21 mouse cellular contexts compared by ENCODE assay signal in genomic region chr11:58499290-58499689, GRCm38 (mm10). TPM values are rescaled to one million over a fixed set of nuclear protein-coding genes. Genes with fewer than 3 reads are reported as not detected.
DNase-seq lines count a peak whose midpoint lies in the region; ATAC-seq and TF ChIP-seq lines count a peak whose summit lies in the region.
"Had no signal": no experiment of that assay in that cellular context is flagged by ENCODE, and none has a peak within 500 bp of the region (broad histone marks: within the 10 kb centered on the region; RNA-seq: fewer than 3 reads in every experiment).

No protein-coding gene starts in this region.

- H3K4me1 ChIP-seq in forebrain, postnatal 0 days (ENCODE audit: insufficient read depth): no peaks in the 10 kb centered on the region
- H3K4me1 ChIP-seq in forebrain, embryonic 15.5 days: no peaks in the 10 kb centered on the region
- no peaks in the 10 kb centered on the region for H3K4me1 ChIP-seq in CH12.LX (ENCODE audit: control insufficient read depth in 1 of 2, insufficient read depth in 2 of 2)
- no peaks in the 10 kb centered on the region for H3K4me1 ChIP-seq in cortical plate, adult 2 months (ENCODE audit: control insufficient read depth, insufficient read depth, low read length)
- H3K4me1 ChIP-seq: heart, embryonic 15.5 days; midbrain, embryonic 15.5 days; neural tube, embryonic 15.5 days had no signal

- TF ChIP-seq RAD21 in CH12.LX (IDR thresholded peaks at IDR 0.05; ENCODE audit: low read depth, low read length): peak; percentile 76

- no peaks in the 10 kb centered on the region for H3K36me3 ChIP-seq in forebrain, postnatal 0 days (ENCODE audit: insufficient read depth)
- H3K36me3 ChIP-seq in forebrain, embryonic 15.5 days: no peaks in the 10 kb centered on the region
- no peaks in the 10 kb centered on the region for H3K36me3 ChIP-seq in CH12.LX (replicated peaks in 1 of 2; ENCODE audit: control insufficient read depth in 1 of 2, insufficient read depth in 1 of 2, low read length in 1 of 2)
- H3K36me3 ChIP-seq: heart, embryonic 15.5 days; midbrain, embryonic 15.5 days; neural tube, embryonic 15.5 days had no signal

- no peak overlapping the region for H3K27ac ChIP-seq in forebrain, postnatal 0 days (ENCODE audit: low read depth, low read length)
- H3K27ac ChIP-seq in forebrain, embryonic 15.5 days (replicated peaks): no peak overlapping the region
- no peak overlapping the region for H3K27ac ChIP-seq in CH12.LX (ENCODE audit: insufficient read depth, low read depth)
- H3K27ac ChIP-seq in cortical plate, adult 2 months (ENCODE audit: insufficient read depth, low read length): no peak overlapping the region
- H3K27ac ChIP-seq: heart, embryonic 15.5 days; midbrain, embryonic 15.5 days; neural tube, embryonic 15.5 days had no signal

- H3K9me3 ChIP-seq in forebrain, postnatal 0 days (ENCODE audit: low read length): no peaks in the 10 kb centered on the region
- no peaks in the 10 kb centered on the region for H3K9me3 ChIP-seq in forebrain, embryonic 15.5 days
- H3K9me3 ChIP-seq in CH12.LX (replicated peaks; ENCODE audit: low read length): peaks cover 3% of the 10 kb centered on the region
- H3K9me3 ChIP-seq: heart, embryonic 15.5 days; midbrain, embryonic 15.5 days; neural tube, embryonic 15.5 days had no signal

- ATAC-seq in forebrain, postnatal 0 days: peak; percentile 54; the same call in 1 of the 2 replicates
- ATAC-seq in forebrain, embryonic 15.5 days (replicated peaks): no peak
- ATAC-seq in inflammation-experienced regulatory T-cells, adult 6 months: no peak
- ATAC-seq: CD4-positive, CD25-positive, alpha-beta regulatory T cell, adult 4 months; midbrain, embryonic 15.5 days had no signal

- in situ Hi-C loops in CH12.LX (cut with MboI; ENCODE audit: low pct_ligation_motif_present, low pct_unique_long_range_greater_than_20kb, low sequenced_read_pairs): no loop called here

- dilution Hi-C loops in CH12.LX (cut with MboI; ENCODE audit: extremely low pct_ligation_motif_present, extremely low pct_unique_long_range_greater_than_20kb, low sequenced_read_pairs): no loop called here

- no peaks in the 10 kb centered on the region for H3K27me3 ChIP-seq in forebrain, postnatal 0 days (ENCODE audit: insufficient read depth, low read length)
- no peaks in the 10 kb centered on the region for H3K27me3 ChIP-seq in forebrain, embryonic 15.5 days
- H3K27me3 ChIP-seq in CH12.LX (replicated peaks): peaks cover 61% of the 10 kb centered on the region
- H3K27me3 ChIP-seq: heart, embryonic 15.5 days; midbrain, embryonic 15.5 days; neural tube, embryonic 15.5 days had no signal

- WGBS in forebrain, postnatal 0 days: 46% methylated on average over 3 of the region's 3 CpGs
- WGBS in forebrain, embryonic 15.5 days: 51% methylated on average over 3 of the region's 3 CpGs

- no peak overlapping the region for H3K9ac ChIP-seq in forebrain, postnatal 0 days
- H3K9ac ChIP-seq in forebrain, embryonic 15.5 days (replicated peaks): no peak overlapping the region
- no peak overlapping the region for H3K9ac ChIP-seq in CH12.LX (ENCODE audit: insufficient read depth, low read depth)
- H3K9ac ChIP-seq: heart, embryonic 15.5 days; midbrain, embryonic 15.5 days; neural tube, embryonic 15.5 days had no signal

- DNase-seq in forebrain, postnatal 0 days: peak; percentile 64
- DNase-seq in layer of hippocampus, adult 9-10 months (ENCODE audit: low spot score): peak; percentile 15
- DNase-seq in layer of hippocampus, adult 9-11 months: no peak
- peak; percentile 8 for DNase-seq in CH12.LX (ENCODE audit: extremely low read depth)
- DNase-seq in right cerebral cortex, postnatal 36 days (ENCODE audit: low spot score in 2 of 2): no peak
- DNase-seq: cerebellum, adult 9-10 months; kidney, adult 9 months had no signal

- peak; percentile 67 for TF ChIP-seq CTCF in forebrain, postnatal 0 days (IDR thresholded peaks at IDR 0.05; ENCODE audit: low read depth)
- TF ChIP-seq CTCF in CH12.LX (conservative IDR thresholded peaks at IDR 0.05 in 1 of 2, IDR thresholded peaks at IDR 0.05 in 1 of 2; ENCODE audit: low read depth in 2 of 2, low read length in 2 of 2): peak in 1 of 2 experiments; percentile 74; a peak in 2 of 4 replicates
- peak; percentile 15; the same call in 1 of the 2 replicates for TF ChIP-seq CTCF in cortical plate, adult 2 months (IDR thresholded peaks at IDR 0.05; ENCODE audit: extremely low read depth, insufficient read depth, low read length)

- H3K4me3 ChIP-seq in forebrain, postnatal 0 days (ENCODE audit: low read depth, low read length): no peak overlapping the region
- H3K4me3 ChIP-seq in forebrain, embryonic 15.5 days: no peak overlapping the region
- H3K4me3 ChIP-seq in CH12.LX (replicated peaks in 1 of 3; ENCODE audit: low read depth in 2 of 3, low read length in 2 of 3, poor library complexity in 1 of 3): no peak overlapping the region
- no peak overlapping the region for H3K4me3 ChIP-seq in cortical plate, adult 2 months (ENCODE audit: insufficient read depth, low read length)
- H3K4me3 ChIP-seq: erythroblast, embryonic 14.5 days; heart, embryonic 15.5 days; midbrain, embryonic 15.5 days; neural tube, embryonic 15.5 days had no signal

- no peaks in the 10 kb centered on the region for H3K79me2 ChIP-seq in CH12.LX (replicated peaks; ENCODE audit: control insufficient read depth, extremely low read depth, insufficient read depth, poor library complexity, severe bottlenecking)

- no peak for TF ChIP-seq EP300 in CH12.LX (IDR thresholded peaks at IDR 0.05; ENCODE audit: low read length)

- no peak overlapping the region for H3K4me2 ChIP-seq in forebrain, postnatal 0 days (ENCODE audit: low read depth)
- no peak overlapping the region for H3K4me2 ChIP-seq in forebrain, embryonic 15.5 days (replicated peaks)
- H3K4me2 ChIP-seq in CH12.LX (ENCODE audit: insufficient read depth, low read depth, poor library complexity, severe bottlenecking): no peak overlapping the region
- H3K4me2 ChIP-seq: heart, embryonic 15.5 days; midbrain, embryonic 15.5 days; neural tube, embryonic 15.5 days had no signal

- no peak for TF ChIP-seq POLR2A in CH12.LX (IDR thresholded peaks at IDR 0.05; ENCODE audit: low read depth, low read length)
- no peak for TF ChIP-seq POLR2A in cortical plate, adult 2 months (IDR thresholded peaks at IDR 0.05; ENCODE audit: extremely low read depth, insufficient read depth, low read length)

TF ChIP-seq in CH12.LX, 34 proteins besides CTCF, POLR2A, EP300 and RAD21 (continues in another document):
- TF ChIP-seq PAX5 (IDR thresholded peaks at IDR 0.05; ENCODE audit: low read length) (no peak), E2F4 (IDR thresholded peaks at IDR 0.05; ENCODE audit: insufficient replicate concordance, low read depth, low read length) (no peak), ETS1 (conservative IDR thresholded peaks at IDR 0.05; ENCODE audit: low read depth, low read length) (no peak), NRF1 (IDR thresholded peaks at IDR 0.05; ENCODE audit: low read depth, low read length) (no peak)

RNA-seq across cellular contexts. Expression of gene Olfr331, which starts 3.1 kb away (rescaled TPM):
- not detected in 2 replicates for total RNA-seq in forebrain, postnatal 0 days (2014; rRNA removed)
- not detected in 2 replicates for polyA plus RNA-seq in forebrain, postnatal 0 days (2015; fragmentation: Nextera tagmentation; extraction: Ambion mirVana)
- not detected in 2 replicates for polyA plus RNA-seq in forebrain, embryonic 15.5 days (2015; fragmentation: Nextera tagmentation; extraction: Ambion mirVana)
- total RNA-seq in CH12.LX (2012; rRNA removed) (not detected in 2 replicates), CH12.LX (2014; rRNA removed) (not detected in 2 replicates)
- polyA plus RNA-seq in CH12.LX (2012; ENCODE audit: insufficient read length, low read depth): not detected in 2 replicates
- not detected in 2 replicates for polyA plus RNA-seq in cortical plate, adult 2 months (2012; rRNA removed)
- not detected for polyA plus RNA-seq in inflammation-experienced regulatory T-cells, adult 6 months (2017; shearing (Covaris generic))
- total RNA-seq: adrenal gland, postnatal 4 days; gastrocnemius, adult 18-20 months; left cerebral cortex, postnatal 10 days had no signal
- polyA plus RNA-seq: CD4-positive, CD25-positive, alpha-beta regulatory T cell, adult 4 months; erythroblast, embryonic 14.5 days; heart, embryonic 15.5 days; lung, embryonic 16.5 days; midbrain, embryonic 15.5 days; neural tube, embryonic 15.5 days; spleen, adult 2 months; thymus, postnatal 0 days had no signal

RNA-seq across cellular contexts. Expression of gene Olfr332, which starts 6.9 kb away (rescaled TPM):
- not detected in 2 replicates for total RNA-seq in forebrain, postnatal 0 days (2014; rRNA removed)
- polyA plus RNA-seq in forebrain, postnatal 0 days (2015; fragmentation: Nextera tagmentation; extraction: Ambion mirVana): 0.29 TPM in 1 of 2 replicates, not detected in the other
- polyA plus RNA-seq in forebrain, embryonic 15.5 days (2015; fragmentation: Nextera tagmentation; extraction: Ambion mirVana): not detected in 2 replicates
- total RNA-seq in CH12.LX (2012; rRNA removed) (not detected in 2 replicates), CH12.LX (2014; rRNA removed) (not detected in 2 replicates)
- not detected in 2 replicates for polyA plus RNA-seq in CH12.LX (2012; ENCODE audit: insufficient read length, low read depth)
- polyA plus RNA-seq in cortical plate, adult 2 months (2012; rRNA removed): not detected in 2 replicates
- polyA plus RNA-seq in inflammation-experienced regulatory T-cells, adult 6 months (2017; shearing (Covaris generic)): under 1 TPM in 1 of 3 experiments, not detected in 2; 0.13 TPM
- total RNA-seq: adrenal gland, postnatal 4 days; gastrocnemius, adult 18-20 months; left cerebral cortex, postnatal 10 days had no signal
- polyA plus RNA-seq: erythroblast, embryonic 14.5 days; heart, embryonic 15.5 days; midbrain, embryonic 15.5 days; neural tube, embryonic 15.5 days; spleen, adult 2 months; thymus, postnatal 0 days had no signal

RNA-seq across cellular contexts. Expression of gene Olfr330, which starts 35.3 kb away (rescaled TPM):
- 0.24 TPM in 1 of 2 replicates, not detected in the other for total RNA-seq in forebrain, postnatal 0 days (2014; rRNA removed)
- polyA plus RNA-seq in forebrain, postnatal 0 days (2015; fragmentation: Nextera tagmentation; extraction: Ambion mirVana): not detected in 2 replicates
- polyA plus RNA-seq in forebrain, embryonic 15.5 days (2015; fragmentation: Nextera tagmentation; extraction: Ambion mirVana): not detected in 2 replicates
- total RNA-seq in CH12.LX (2012; rRNA removed) (not detected in 2 replicates), CH12.LX (2014; rRNA removed) (not detected in 2 replicates)
- polyA plus RNA-seq in CH12.LX (2012; ENCODE audit: insufficient read length, low read depth): not detected in 2 replicates
- not detected in 2 replicates for polyA plus RNA-seq in cortical plate, adult 2 months (2012; rRNA removed)
- not detected for polyA plus RNA-seq in inflammation-experienced regulatory T-cells, adult 6 months (2017; shearing (Covaris generic))
- total RNA-seq: gastrocnemius, adult 18-20 months; left cerebral cortex, postnatal 10 days had no signal
- polyA plus RNA-seq: CD4-positive, CD25-positive, alpha-beta regulatory T cell, adult 4 months; erythroblast, embryonic 14.5 days; heart, embryonic 15.5 days; lung, embryonic 16.5 days; midbrain, embryonic 15.5 days; spleen, adult 2 months; thymus, postnatal 0 days had no signal

RNA-seq across cellular contexts. Expression of gene Olfr30, which starts 37.2 kb away (rescaled TPM):
- total RNA-seq in forebrain, postnatal 0 days (2014; rRNA removed): not detected in 2 replicates
- not detected in 2 replicates for polyA plus RNA-seq in forebrain, postnatal 0 days (2015; fragmentation: Nextera tagmentation; extraction: Ambion mirVana)
- polyA plus RNA-seq in forebrain, embryonic 15.5 days (2015; fragmentation: Nextera tagmentation; extraction: Ambion mirVana): not detected in 2 replicates
- not detected in 2 replicates for total RNA-seq in CH12.LX (2012; rRNA removed)
- not detected in 2 replicates for total RNA-seq in CH12.LX (2014; rRNA removed)
- not detected in 2 replicates for polyA plus RNA-seq in CH12.LX (2012; ENCODE audit: insufficient read length, low read depth)
- polyA plus RNA-seq in cortical plate, adult 2 months (2012; rRNA removed): not detected in 2 replicates
- polyA plus RNA-seq in inflammation-experienced regulatory T-cells, adult 6 months (2017; shearing (Covaris generic)): not detected
- total RNA-seq: adrenal gland, postnatal 4 days; gastrocnemius, adult 18-20 months; left cerebral cortex, postnatal 10 days had no signal
- polyA plus RNA-seq: CD4-positive, CD25-positive, alpha-beta regulatory T cell, adult 4 months; erythroblast, embryonic 14.5 days; heart, embryonic 15.5 days; lung, embryonic 16.5 days; midbrain, embryonic 15.5 days; neural tube, embryonic 15.5 days; spleen, adult 2 months; thymus, postnatal 0 days had no signal

RNA-seq across cellular contexts. Expression of gene Lypd9, which starts 46.6 kb away (rescaled TPM):
- total RNA-seq in forebrain, postnatal 0 days (2014; rRNA removed): not detected in 2 replicates
- not detected in 2 replicates for polyA plus RNA-seq in forebrain, postnatal 0 days (2015; fragmentation: Nextera tagmentation; extraction: Ambion mirVana)
- not detected in 2 replicates for polyA plus RNA-seq in forebrain, embryonic 15.5 days (2015; fragmentation: Nextera tagmentation; extraction: Ambion mirVana)
- total RNA-seq in CH12.LX (2012; rRNA removed) (not detected in 2 replicates), CH12.LX (2014; rRNA removed) (not detected in 2 replicates)
- polyA plus RNA-seq in CH12.LX (2012; ENCODE audit: insufficient read length, low read depth): not detected in 2 replicates
- not detected in 2 replicates for polyA plus RNA-seq in cortical plate, adult 2 months (2012; rRNA removed)
- polyA plus RNA-seq in inflammation-experienced regulatory T-cells, adult 6 months (2017; shearing (Covaris generic)): not detected
- total RNA-seq: adrenal gland, postnatal 4 days; gastrocnemius, adult 18-20 months; left cerebral cortex, postnatal 10 days had no signal
- polyA plus RNA-seq: CD4-positive, CD25-positive, alpha-beta regulatory T cell, adult 4 months; erythroblast, embryonic 14.5 days; heart, embryonic 15.5 days; lung, embryonic 16.5 days; midbrain, embryonic 15.5 days; neural tube, embryonic 15.5 days; spleen, adult 2 months; thymus, postnatal 0 days had no signal

Comparison
In these comparisons a context has a peak if more than half of its experiments do, and no peak if none do; other contexts are left out.
1. DNase-seq: peak in forebrain, postnatal 0 days (single experiment), layer of hippocampus, adult 9-10 months (single experiment) and CH12.LX (single experiment); none in layer of hippocampus, adult 9-11 months (single experiment) and right cerebral cortex, postnatal 36 days (0 of 2).